Mouse (Mus musculus): ENCODE results near the gene Trim46.
A peak's percentile ranks its signal among the peaks of the same experiment; 100 is the strongest.

Trim46 gene

DNA sequence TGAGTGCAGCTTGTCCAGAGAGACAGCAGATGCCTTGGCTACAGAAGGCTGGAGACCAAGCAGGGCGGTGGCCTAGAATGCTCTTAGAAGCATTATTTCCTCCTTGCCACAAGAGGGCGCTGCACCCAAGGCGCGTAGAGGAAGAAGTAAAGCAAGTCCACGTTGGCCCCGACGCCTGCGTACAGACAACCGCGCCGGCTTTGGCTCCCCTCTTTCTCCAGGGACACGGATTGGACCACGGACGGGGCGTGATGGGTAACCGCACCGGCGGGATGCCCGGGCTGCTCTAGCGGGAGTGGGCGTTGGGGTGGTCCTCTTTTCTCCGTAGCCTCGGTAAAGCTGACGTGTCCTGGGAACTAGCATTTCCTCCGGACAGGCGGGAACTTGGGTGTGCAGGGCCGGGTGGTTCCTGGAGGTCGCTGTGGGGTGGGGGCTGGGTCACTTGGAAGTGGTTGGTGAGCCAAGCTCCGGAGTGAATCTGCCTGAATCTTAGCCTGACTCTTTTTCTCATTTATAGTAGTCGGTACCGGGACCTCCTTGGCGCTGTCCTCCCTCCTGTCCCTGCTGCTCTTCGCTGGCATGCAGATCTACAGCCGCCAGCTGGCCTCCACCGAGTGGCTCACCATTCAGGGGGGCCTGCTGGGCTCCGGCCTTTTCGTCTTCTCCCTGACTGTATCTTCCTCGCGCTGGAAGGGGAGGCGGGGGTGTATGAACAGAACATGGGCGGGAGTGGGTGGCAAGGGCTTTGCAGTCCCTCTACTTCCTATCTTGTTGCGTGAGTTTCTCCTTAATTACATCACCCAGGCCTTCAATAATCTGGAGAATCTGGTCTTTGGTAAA, at the start of gene Trim46:
Gene Trim46, minus strand, starts transcription at position 49 of the 840 bp plus-strand sequence.
- peak; percentile 69 for ATAC-seq (ENCODE audit: insufficient number of reproducible peaks, low FRiP score, low TSS enrichment)

DNA sequence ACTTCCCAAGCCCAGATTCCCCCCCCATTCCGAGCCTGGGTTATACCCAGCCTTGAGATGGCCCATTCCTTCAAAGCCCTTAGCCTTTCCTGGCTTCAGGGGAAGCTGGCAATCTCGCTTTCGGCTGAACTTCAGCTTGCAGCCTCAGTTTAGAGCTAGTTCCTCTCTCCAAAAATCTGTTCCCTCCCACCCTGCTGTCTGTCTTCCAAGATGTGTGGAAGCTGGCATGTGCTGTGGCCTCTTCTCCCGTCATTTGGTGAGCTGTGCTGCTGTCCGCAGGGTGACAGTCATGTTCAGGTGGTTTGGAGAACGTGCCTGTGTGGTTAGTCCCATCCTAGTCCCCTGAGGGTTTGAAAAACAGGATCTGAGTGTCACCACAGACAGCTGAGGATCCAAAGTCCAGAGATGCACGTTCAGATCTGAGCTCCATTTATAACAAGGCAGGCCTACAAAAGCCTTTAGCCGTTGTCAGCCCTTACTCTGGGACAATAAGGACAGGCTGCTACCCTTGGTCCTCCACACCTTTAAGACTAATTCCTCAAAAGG, 49.6 kb upstream of the Trim46 start:
- ATAC-seq (ENCODE audit: insufficient number of reproducible peaks, low FRiP score, low TSS enrichment): no peak

DNA sequence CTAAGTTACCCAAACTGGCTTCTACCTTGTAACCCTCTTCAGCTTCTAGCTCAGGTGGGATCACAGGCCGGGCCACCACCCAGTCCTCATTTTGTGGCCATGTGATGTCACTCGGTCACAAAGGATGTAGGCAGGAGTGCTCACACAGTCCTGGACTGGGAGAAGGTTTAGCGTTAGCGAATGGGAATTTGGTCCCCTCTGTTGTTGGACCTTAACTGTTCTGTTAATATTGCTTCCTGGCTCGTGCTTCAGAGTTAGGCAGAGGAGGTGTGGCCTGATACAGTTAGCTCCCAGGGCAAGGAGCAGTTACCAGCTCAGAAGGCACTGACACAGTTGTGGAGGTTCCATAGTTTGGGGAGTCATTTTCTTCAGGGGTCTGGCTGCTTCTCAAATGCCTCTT, 48.1 kb upstream of the Trim46 start:
- no peak for ATAC-seq (ENCODE audit: insufficient number of reproducible peaks, low FRiP score, low TSS enrichment)

DNA sequence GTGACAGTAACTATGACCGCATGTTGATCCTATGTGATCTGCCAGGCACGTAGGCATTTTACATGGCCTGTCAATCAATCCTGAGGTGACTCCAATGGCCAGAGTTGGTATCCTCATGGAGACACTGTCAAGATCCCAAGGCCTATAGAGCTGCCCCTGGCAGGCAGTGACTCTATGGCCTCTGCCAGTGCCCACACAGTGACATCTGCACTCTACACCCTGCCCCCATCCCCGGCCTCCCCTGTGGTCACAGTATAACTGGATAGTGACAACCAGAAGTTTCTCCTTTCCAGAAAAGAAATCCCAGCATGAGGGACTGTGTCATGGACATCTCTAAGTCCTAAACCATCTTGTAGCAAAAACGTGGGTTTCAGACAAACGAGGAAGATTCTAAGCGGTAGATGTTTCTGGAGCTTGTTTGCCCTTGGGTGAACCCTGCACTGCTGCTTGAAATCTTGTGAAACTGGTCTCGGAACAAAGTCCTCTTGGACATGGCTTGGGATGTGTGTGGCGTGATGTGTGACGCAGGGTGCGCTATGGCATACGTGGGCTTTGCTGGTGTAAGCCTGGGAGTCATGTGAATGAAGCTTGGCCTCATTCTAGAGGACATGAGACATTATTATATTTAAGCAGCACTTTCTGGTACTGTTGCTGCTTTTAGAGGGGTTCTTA, 47.3 kb upstream of the Trim46 start:
- ATAC-seq (ENCODE audit: insufficient number of reproducible peaks, low FRiP score, low TSS enrichment): no peak

DNA sequence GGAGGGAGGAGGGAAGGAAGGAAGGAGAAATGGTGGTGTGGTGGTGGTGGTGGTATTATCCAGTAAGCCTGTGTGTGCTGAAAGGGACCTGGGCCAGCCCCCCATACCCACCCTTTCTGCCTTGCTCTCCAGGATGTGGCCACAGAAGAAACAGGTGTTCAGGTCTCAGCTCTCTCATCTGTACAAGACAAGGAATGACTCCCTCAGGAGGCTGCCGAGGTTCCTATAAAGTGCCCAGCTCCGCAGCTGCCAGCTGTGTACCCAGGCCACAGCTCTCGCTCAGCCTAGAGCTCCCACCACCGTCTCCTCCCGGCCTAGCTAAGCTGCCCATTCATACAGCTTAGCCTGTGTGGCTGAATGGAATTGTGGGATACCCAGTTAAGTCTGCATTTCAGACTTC, 46.2 kb upstream of the Trim46 start:
- ATAC-seq (ENCODE audit: insufficient number of reproducible peaks, low FRiP score, low TSS enrichment): no peak

DNA sequence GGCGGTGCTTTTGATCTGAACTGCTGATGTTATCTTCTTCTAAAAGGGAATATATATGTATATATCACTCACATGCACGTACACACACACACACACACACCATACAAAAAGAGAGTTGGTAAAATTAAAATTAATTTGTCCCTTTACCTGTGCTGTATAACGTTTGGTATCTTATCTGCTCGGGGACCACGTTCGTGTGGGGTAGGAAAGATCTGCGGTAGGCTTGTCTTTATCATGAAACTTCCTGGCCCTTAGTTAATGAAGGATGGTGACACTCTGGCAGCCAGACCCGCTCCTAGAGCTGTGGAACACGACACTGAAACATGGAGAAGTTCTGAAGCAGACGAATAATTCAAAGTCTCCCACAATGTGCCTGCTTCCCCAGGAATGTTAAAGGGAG, 45.8 kb upstream of the Trim46 start:
- ATAC-seq (ENCODE audit: insufficient number of reproducible peaks, low FRiP score, low TSS enrichment): no peak

DNA sequence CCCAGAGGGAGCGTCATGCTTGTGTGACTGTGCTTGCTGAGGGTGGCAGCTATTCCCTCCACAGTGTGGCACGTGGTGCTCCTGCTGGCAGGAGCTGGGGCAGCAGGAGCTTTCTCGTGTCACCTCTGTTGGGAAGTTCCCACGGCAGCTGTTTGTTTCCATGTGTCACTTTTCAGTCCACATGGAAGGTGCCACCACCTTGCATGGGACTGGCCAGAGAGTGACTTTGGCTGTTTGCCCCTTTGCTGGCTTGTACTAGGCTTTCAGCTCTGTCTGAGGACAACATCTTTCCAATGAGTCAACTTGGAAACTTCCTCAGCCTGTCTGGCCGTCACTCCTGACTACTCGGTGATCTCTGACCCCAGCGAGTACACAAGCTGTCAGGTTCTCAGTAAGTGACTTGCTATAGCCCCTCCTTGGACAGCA, 42.4 kb upstream of the Trim46 start:
- ATAC-seq (ENCODE audit: insufficient number of reproducible peaks, low FRiP score, low TSS enrichment): no peak

DNA sequence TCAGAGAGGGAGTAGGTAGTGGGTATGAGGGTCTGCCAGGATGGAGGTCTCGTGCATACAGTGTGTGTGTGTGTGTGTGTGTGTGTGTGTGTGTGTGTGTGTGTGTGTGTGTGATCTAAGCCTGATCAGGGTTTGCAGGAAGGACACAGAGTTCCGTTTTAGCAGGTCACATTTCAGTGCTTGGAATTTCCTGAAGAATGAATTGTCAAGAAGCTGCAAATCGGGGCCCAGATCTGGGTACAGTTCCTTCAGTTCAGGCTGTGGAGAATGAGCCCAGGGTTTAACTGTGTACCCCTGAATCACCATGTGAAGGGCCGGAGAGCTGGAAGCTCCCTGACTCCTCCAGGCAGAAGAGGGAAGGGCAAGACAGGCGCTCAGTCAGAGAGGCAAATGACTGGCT, 41.2 kb upstream of the Trim46 start:
- no peak for ATAC-seq (ENCODE audit: insufficient number of reproducible peaks, low FRiP score, low TSS enrichment)

DNA sequence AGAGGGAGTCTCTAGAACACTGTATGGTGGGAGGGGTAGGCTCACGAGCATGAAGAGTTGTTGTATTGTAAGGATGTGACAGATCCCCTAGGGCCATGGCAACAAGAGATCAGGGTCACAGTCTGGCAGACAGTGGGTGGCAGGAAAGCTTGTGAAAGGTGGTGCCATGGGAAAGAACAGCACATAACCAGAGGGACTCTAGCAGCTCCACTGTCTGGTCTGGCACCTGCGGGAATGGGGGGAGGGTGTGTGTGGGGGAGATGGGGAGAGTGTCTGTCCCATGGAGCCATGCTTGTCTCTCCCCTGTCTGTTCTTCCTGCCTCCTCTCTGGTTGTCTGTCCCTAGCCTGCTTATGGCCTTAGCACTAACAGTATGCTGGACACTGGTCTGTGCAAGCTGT, 39.4 kb upstream of the Trim46 start:
- ATAC-seq (ENCODE audit: insufficient number of reproducible peaks, low FRiP score, low TSS enrichment): no peak

DNA sequence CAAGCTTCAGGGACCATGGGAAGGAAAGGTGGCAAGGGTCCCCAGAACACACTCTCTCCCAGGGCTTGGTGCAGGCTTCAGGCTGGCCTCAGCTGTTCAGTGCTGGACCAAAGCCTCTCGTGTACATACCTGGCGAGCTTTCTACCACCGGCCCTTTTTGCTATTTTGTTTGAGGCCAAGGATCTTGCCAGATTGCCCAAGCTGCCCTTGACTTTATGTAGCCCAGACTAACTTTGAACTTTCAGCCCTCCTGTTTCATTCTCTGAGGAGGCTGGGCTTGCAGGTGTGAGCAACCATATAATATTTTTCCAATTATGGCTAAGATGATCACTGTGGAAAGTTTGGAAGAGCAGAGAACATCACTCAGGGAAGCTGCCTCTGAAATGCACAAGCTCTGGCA, 38.2 kb upstream of the Trim46 start:
- no peak for ATAC-seq (ENCODE audit: insufficient number of reproducible peaks, low FRiP score, low TSS enrichment)

DNA sequence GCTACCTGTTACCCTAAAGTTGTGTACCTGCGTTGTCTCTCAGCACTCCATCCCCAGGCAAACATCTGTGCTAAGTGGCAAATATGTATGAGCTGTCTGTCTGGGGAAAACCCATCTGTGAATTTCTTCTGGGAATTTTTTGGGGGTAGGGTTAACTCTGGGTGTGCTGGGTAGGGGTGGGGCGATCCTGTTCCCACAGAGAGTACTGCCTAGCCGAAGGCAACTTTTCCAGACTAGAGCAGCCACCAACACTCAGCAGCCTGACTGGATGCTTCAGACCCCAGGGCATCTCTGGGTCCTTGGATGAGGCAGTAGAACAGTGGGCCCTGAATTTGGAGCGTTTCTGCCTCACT, 36.2 kb upstream of the Trim46 start:
- ATAC-seq (ENCODE audit: insufficient number of reproducible peaks, low FRiP score, low TSS enrichment): no peak

DNA sequence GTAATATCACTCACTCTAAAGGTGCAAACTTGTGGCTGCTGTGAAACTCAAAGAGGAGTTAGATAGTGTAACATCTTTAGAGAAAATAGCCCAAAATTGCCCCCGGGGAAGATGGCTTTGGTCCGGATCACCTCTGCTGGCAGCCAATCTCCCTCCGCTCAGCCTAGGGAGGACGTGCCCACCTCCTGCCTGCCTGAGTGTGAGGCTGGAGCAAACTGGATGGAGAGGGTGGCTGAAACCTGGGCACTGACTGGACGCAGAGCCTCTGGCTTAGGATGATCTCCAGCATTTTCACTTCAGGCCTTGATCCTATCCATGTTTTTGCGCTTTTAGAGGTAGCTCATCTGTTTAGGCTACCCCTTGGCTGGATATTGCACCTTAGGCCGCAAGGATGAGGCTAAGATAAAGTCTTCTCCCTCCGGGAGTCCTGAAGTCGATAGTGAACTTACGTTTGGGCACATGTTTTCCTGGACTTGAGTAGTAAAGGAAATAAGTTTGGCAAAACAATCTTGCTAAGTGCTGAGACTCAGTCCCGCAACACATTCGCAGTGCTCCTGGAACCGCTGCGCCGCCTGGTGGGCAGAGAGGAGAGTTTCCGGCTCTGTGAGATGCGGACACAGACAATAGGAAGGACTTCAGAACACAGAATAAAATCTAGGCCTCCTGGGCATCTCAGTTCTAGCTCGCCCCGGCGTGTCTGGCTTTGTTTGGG, 35.6 kb upstream of the Trim46 start:
- ATAC-seq (ENCODE audit: insufficient number of reproducible peaks, low FRiP score, low TSS enrichment): no peak

DNA sequence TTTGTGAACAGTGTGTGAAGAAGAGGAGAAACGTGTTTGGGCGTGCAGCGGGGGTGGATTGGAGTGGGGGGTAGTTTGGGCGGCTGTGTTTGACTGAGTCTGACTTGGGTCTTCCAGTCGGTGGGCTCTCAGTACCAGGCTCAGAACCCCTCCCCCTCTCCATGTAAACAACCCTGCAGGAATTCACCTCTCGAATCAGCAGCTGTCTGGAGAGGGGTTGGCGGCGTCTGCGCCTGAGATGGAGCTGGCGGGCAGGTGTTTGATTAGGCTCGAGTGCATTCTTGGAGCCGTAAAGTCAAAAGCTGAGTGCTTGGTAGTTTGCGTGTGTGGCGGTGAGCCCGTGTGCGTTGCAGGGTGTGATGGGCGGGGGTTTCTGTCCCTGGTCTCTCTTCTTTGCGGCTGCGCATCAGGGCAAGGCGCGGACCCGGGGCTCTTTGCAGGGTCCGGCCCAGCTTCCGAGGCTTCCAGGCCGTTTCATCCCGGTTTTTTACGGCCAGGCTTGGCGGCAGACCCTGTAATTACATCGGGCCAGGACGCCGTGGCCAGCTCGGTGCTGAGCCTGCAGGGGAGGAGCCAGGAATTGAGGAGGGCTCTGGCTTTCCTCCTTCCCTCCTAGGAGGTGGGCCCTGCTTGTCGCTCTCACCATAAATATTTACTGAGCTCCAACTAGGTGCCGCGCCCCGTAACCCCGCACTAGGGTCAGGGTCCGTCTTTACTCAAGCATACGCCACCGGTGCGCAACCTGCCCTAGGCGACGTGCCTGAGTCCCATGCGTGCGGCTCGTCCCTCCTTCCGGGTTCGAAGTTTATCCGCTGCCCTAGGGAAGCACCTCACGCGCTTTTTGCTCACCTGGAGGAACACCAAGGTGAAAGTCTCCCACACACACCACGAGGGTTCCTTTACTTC, 34.8 kb upstream of the Trim46 start, which contains the start of gene Efna1:
Gene Efna1, minus strand, starts transcription at position 537 of the 906 bp plus-strand sequence.
- ATAC-seq (ENCODE audit: insufficient number of reproducible peaks, low FRiP score, low TSS enrichment): no peak

DNA sequence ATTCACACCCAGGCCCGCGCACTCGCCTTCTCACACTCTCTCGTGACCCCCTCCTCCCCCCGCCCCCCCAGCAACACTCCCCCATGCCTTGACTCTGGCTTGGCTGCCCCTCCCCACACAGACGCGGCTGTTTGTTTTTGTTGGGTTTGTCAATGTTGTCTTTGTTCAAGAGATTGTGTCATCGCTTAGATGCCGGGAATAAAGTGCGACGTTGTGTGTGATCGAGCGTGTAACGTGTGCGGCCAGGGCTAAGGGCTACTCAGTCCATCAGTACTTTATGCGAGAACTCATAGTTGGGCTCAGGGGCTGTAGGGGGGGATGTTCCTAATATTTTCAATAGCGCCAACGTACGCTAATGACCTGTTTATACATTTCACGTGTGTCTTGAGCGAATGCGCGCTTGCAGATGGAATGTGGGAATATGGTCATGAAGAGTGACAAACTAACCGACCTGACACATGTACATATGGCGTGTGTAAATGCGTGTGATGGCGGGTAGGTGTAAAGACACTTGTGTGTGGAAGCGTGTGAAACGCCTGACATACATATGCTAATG, 34.0 kb upstream of the Trim46 start:
- 0 out of 2 replicates have a peak, but pooled peaks have one; percentile 0 for ATAC-seq (ENCODE audit: insufficient number of reproducible peaks, low FRiP score, low TSS enrichment)

DNA sequence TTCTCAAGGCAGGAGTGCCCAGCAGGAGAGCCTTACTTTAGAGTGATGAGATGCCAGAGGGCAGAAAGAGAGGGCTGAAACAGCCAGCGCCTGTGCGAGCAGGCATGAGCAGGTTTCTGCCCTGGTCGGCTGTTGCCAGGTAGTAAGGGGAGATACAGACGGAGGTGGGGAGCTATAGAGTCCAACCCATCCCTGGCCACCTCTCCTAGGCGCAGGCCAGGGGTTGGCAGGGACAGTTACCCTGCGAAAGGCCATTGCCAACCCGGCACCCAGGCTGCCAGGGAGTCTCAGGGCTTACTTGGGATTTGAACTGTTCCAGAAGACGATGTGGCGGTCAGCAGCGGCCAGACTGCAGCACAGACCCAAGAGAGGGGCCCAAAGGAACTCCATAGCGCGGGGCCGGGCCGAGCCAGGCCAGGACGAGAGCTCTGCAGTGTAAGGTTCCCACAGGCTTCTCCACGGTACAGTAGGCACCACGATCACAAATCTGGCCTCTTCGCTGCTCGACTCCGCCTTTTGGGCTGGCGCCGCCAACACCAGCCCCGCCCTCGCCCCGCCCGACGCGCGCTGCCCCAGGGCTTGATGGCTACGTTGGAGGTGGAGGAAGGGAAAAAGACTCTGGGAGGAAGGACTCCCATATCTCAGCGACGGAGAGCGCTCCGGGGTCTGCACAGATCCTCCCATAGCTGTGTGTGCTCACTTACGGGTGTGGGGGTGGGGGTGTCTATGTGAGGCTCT, 33.2 kb upstream of the Trim46 start:
- ATAC-seq (ENCODE audit: insufficient number of reproducible peaks, low FRiP score, low TSS enrichment): peak; percentile 71

DNA sequence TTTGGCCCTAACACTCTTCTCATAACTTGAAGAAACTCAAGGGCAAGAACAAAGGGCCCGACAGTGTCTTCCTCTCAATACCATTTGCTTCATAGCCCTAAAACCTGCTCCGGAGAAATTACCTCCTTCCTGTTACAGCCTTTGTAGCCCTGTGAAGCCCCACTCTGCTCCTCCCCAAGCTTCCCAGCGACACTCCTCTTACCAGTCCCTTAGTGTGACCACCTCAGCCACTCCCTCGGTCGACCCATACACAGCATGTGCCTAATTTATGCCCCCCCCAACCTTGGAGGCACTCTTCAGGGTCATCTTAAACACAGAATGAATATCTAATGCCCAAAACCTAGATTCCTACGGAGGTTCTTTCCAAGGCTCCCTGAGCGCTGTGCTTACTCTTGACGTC, 32.5 kb upstream of the Trim46 start:
- no peak for ATAC-seq (ENCODE audit: insufficient number of reproducible peaks, low FRiP score, low TSS enrichment)

DNA sequence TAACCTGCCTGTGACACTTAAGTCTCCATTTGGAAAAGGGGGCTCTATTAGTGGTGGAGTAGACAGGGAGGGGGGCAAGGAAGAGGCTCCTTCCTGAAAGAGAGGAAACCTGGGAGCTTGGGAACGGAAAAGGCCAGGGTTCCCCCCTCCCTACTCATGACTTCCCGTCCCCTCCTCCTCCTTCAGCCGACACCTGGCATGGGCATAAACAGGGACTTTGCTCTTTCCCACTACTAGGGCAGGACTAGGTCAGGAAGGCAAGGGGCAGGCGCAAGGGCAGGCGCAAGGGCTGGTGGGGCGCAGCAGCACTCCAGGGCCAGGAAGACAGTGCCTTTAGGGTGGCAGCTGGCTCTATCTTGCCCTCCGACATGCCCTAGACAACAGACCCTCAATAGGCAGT, 32.0 kb upstream of the Trim46 start:
- ATAC-seq (ENCODE audit: insufficient number of reproducible peaks, low FRiP score, low TSS enrichment): no peak

DNA sequence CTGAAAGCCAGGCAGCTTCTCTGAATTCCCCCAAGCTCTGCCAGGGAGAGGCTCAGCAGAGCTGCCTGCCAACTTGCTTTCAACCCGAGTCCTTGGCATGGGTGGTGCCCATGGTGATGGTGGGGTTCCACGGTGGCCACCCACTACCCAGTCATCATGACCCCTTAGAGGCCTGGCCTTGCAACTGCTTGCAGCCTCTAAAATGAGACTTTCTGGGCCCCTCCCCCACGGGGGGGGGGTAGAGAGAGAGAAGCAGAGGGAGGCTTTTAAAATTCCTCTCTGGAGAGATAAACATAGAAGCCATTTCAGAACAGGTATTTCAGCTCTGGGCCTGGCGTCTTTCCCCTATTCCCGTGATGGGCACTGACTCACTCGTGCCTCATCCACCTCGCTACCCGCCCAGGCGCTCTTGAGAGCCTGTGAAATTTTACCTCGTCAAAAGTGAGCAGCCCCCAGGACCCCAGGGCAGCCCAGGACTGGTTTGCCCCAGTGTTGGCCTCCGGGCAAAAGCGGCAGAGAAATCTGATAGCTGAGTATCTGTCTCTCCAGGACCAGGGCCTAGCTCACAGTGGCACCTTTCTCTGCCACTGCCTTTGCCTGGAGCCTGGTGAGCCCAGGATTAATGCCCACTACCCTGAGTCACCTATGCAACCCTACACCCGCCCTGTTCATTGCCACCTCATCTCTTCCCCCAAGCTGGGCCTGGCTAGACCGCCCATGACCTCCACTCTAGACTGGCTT, 31.3 kb upstream of the Trim46 start:
- no peak for ATAC-seq (ENCODE audit: insufficient number of reproducible peaks, low FRiP score, low TSS enrichment)
